Mouse (Mus musculus) limb, embryonic 11.5 days (tissue): ENCODE data around the gene Hivep1. TPM values are rescaled to one million over a fixed set of nuclear protein-coding genes. Genes with fewer than 3 reads are reported as not detected.

Experiments used
- ATAC-seq: fragments of 200-750 bp; cut with Nextera tagmentation; 2 replicates; pipeline ENCODE4 v1.8.0; 2017; ENCODE audit warnings: low read depth; ENCODE audit not compliant: insufficient number of reproducible peaks, low FRiP score, low TSS enrichment
- DNase-seq: peaks from one replicate; pipeline ENCODE4 v3.0.0-alpha.2; 2015; ENCODE audit warnings: low spot score
- H3K27ac ChIP-seq: fragments of 300-500 bp; sonication (generic); replicated peaks from 2 replicates; pipeline ENCODE4 v1.5.1; 2014; ENCODE audit warnings: low read depth, mild to moderate bottlenecking, low read length
- H3K27me3 ChIP-seq: fragments of 300-500 bp; sonication (generic); 2 replicates; pipeline ENCODE4 v1.6.1; 2014; ENCODE audit warnings: mild to moderate bottlenecking, low read length, mixed read lengths; ENCODE audit not compliant: control insufficient read depth, insufficient read depth
- H3K36me3 ChIP-seq: fragments of 300-500 bp; sonication (generic); 2 replicates; pipeline ENCODE4 v1.6.1; 2014; ENCODE audit warnings: mild to moderate bottlenecking, low read length, moderate library complexity, mixed read lengths; ENCODE audit not compliant: control insufficient read depth, insufficient read depth
- H3K4me1 ChIP-seq: fragments of 300-500 bp; sonication (generic); 2 replicates; pipeline ENCODE4 v1.6.1; 2014; ENCODE audit warnings: low read length, mixed read lengths; ENCODE audit not compliant: control insufficient read depth, insufficient read depth
- H3K4me2 ChIP-seq: fragments of 300-500 bp; sonication (generic); 2 replicates; pipeline ENCODE4 v1.6.1; 2014; ENCODE audit warnings: low read depth, mild to moderate bottlenecking, moderate library complexity; ENCODE audit not compliant: severe bottlenecking
- H3K4me3 ChIP-seq: fragments of 300-500 bp; sonication (generic); 2 replicates; pipeline ENCODE4 v1.5.1; 2014; ENCODE audit warnings: low read depth, low read length
- H3K9ac ChIP-seq: fragments of 300-500 bp; sonication (generic); 2 replicates; pipeline ENCODE4 v1.6.1; 2014; ENCODE audit warnings: mild to moderate bottlenecking, low read length
- H3K9me3 ChIP-seq: fragments of 300-500 bp; sonication (generic); 2 replicates; pipeline ENCODE4 v1.6.1; 2016; ENCODE audit warnings: low read length; ENCODE audit not compliant: control insufficient read depth
- WGBS: fragments of 180-500 bp; shearing (Covaris S2); extraction: QIAGEN DNeasy Blood & Tissue Kit; methylation state at CpG from one replicate; pipeline ENCODE4 v1.1.7; 2014; 5-methylcytosine and 5-hydroxymethylcytosine counted together
- polyA plus RNA-seq: library from polyadenylated mRNA; unstranded; fragments of >200 nt; fragmentation: Nextera tagmentation; extraction: Ambion mirVana; gene quantifications from 2 replicates; pipeline ENCODE4 v1.2.1, GENCODE M21; 2014

Hivep1 gene
- polyA plus RNA-seq, 1 experiment from 2014 or later: 8.7 TPM

- Histone ChIP-seq H3K27ac (no peak overlapping the region), H3K27me3 (no peaks in the 10 kb centered on the region), H3K4me1 (no peaks in the 10 kb centered on the region), H3K4me3 (peak overlapping the region; percentile 58; the same call in 1 of the 2 replicates), H3K4me2 (peak overlapping the region; percentile 64), H3K9ac (no peak overlapping the region), H3K9me3 (no peaks in the 10 kb centered on the region), H3K36me3 (no peaks in the 10 kb centered on the region)
- WGBS: 7% methylated on average over 3 of the region's 3 CpGs
- ATAC-seq: no peak
- no peak for DNase-seq
These were observed 1.7 kb upstream of the Hivep1 start for GRCm38 (mm10) chr13:42050160-42050559.

GRCm38 (mm10) chr13:42050880-42051201, 980 bp upstream of the Hivep1 start:
- H3K9ac ChIP-seq: no peak overlapping the region
- no peak for ATAC-seq
- DNase-seq: no peak
- 0 out of 2 replicates have a peak overlapping the region, but pooled peaks have one; percentile 43 for H3K27ac ChIP-seq
- WGBS: under 1% methylated on average over 10 of the region's 10 CpGs
- H3K4me2 ChIP-seq: peak overlapping the region; percentile 78
- H3K27me3 ChIP-seq: no peaks in the 10 kb centered on the region
- no peaks in the 10 kb centered on the region for H3K36me3 ChIP-seq
- H3K4me1 ChIP-seq: no peaks in the 10 kb centered on the region
- peak overlapping the region; percentile 81 for H3K4me3 ChIP-seq
- no peaks in the 10 kb centered on the region for H3K9me3 ChIP-seq

GRCm38 (mm10) chr13:42051202-42051906, 467 bp upstream of the Hivep1 start:
- no peaks in the 10 kb centered on the region for H3K9me3 ChIP-seq
- H3K4me3 ChIP-seq: peak overlapping the region; percentile 81
- H3K4me1 ChIP-seq: no peaks in the 10 kb centered on the region
- no peaks in the 10 kb centered on the region for H3K27me3 ChIP-seq
- ATAC-seq (peak; percentile 85), DNase-seq (peak; percentile 99)
- H3K36me3 ChIP-seq: peaks cover under 1% of the 10 kb centered on the region; the same call in 1 of the 2 replicates
- peak overlapping the region; percentile 92 for H3K27ac ChIP-seq
- H3K4me2 ChIP-seq: peak overlapping the region; percentile 78
- under 1% methylated on average over 24 of the region's 51 CpGs for WGBS
- peak overlapping the region; percentile 93 for H3K9ac ChIP-seq

- Histone ChIP-seq H3K27ac (peak overlapping the region; percentile 92), H3K27me3 (no peaks in the 10 kb centered on the region), H3K36me3 (peaks cover 5% of the 10 kb centered on the region; the same call in 1 of the 2 replicates), H3K9ac (peak overlapping the region; percentile 93), H3K4me1 (no peaks in the 10 kb centered on the region), H3K4me3 (peak overlapping the region; percentile 81), H3K9me3 (no peaks in the 10 kb centered on the region), H3K4me2 (peak overlapping the region; percentile 78)
- ATAC-seq: peak; percentile 65
- no peak for DNase-seq
- under 1% methylated on average over 38 of the region's 41 CpGs for WGBS
These were observed 1.1 kb downstream of the Hivep1 start for GRCm38 (mm10) chr13:42052696-42053541.

GRCm38 (mm10) chr13:42053656-42054055, 1.8 kb downstream of the Hivep1 start:
- Histone ChIP-seq H3K4me2 (peak overlapping the region; percentile 78), H3K27ac (no peak overlapping the region), H3K27me3 (no peaks in the 10 kb centered on the region), H3K36me3 (peaks cover 5% of the 10 kb centered on the region; the same call in 1 of the 2 replicates), H3K9ac (no peak overlapping the region), H3K9me3 (no peaks in the 10 kb centered on the region), H3K4me3 (peak overlapping the region; percentile 81), H3K4me1 (no peaks in the 10 kb centered on the region)
- DNase-seq: no peak
- no peak for ATAC-seq
- WGBS: 38% methylated on average over 2 of the region's 2 CpGs

- H3K9me3 ChIP-seq: no peaks in the 10 kb centered on the region
- WGBS: 82% methylated on average over 3 of the region's 3 CpGs
These were observed 2.3 kb downstream of the Hivep1 start for GRCm38 (mm10) chr13:42054138-42054537.

GRCm38 (mm10) chr13:42056712-42057332, 5.0 kb downstream of the Hivep1 start:
- Histone ChIP-seq H3K9ac (no peak overlapping the region), H3K4me2 (no peak overlapping the region), H3K27me3 (no peaks in the 10 kb centered on the region), H3K36me3 (peaks cover 5% of the 10 kb centered on the region; the same call in 1 of the 2 replicates), H3K4me3 (no peak overlapping the region), H3K27ac (no peak overlapping the region), H3K9me3 (no peaks in the 10 kb centered on the region), H3K4me1 (no peaks in the 10 kb centered on the region)
- WGBS: 97% methylated on average over 2 of the region's 2 CpGs
- ATAC-seq (no peak), DNase-seq (no peak)

More at GRCm38 (mm10) chr13:42054138-42054537, 2.3 kb downstream of the Hivep1 start:
- no peak overlapping the region for H3K27ac ChIP-seq
- H3K36me3 ChIP-seq: peaks cover 5% of the 10 kb centered on the region; the same call in 1 of the 2 replicates
- no peak overlapping the region for H3K4me2 ChIP-seq
- no peaks in the 10 kb centered on the region for H3K4me1 ChIP-seq
- ATAC-seq (no peak), DNase-seq (no peak)
- no peaks in the 10 kb centered on the region for H3K27me3 ChIP-seq
- no peak overlapping the region for H3K4me3 ChIP-seq
- H3K9ac ChIP-seq: no peak overlapping the region
